Mouse (Mus musculus) right cerebral cortex, postnatal 10 days (tissue): ENCODE measurements around the gene Stkld1.
"Not testable (repeated sequence)": the region's sequence is repeated elsewhere in the genome, so short reads cannot be mapped to it uniquely, and the experiment has no call there.

Experiments used
- DNase-seq, 2 experiments: peaks; one replicate each; pipeline ENCODE4 v3.0.0; 2021; ENCODE audit warnings: low spot score in 2 of 2

The Stkld1 gene

DNA sequence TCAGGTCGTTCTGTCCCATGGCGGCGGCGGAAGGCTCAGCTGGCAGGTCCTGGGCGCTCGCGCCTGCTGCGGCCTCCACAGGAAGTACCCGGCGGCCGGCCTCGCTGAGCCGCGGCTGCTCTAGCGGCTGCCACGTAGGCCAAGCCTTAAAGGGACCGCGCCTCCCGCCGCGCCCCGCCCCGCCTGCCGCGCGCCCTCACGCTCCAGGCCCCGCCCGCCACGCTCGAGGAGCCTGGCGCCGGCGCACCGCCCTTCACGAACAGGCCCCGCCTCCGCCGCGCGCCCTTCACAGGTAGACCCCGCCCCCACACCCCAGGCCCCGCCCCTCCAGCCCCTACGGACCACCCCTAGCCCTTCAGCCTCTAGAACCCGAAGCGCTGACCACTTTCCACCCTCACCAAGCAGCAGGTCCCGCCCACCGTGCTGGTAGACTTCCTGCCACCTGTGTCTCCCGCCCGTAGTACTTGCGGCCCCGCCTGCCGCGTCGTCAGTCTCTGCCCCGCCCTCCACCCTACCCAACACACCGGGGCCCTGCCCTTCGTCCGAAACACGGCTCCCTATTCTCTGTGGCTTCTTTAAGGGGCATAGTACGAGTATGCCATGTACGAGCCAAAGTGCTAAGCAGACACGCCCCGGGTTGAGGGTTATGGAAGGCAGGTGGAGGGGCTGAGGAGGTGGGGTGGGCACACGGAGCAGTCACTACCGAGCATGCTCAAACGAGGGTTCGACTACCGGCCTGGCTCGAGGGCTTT, at the start of gene Stkld1, which contains the start of gene Surf4:
Stkld1 (plus strand) TSS at position 744 of the 752 bp plus-strand sequence.
Surf4 (minus strand) TSS at position 625 of the 752 bp plus-strand sequence.
- peak; percentile 95 for DNase-seq

DNA sequence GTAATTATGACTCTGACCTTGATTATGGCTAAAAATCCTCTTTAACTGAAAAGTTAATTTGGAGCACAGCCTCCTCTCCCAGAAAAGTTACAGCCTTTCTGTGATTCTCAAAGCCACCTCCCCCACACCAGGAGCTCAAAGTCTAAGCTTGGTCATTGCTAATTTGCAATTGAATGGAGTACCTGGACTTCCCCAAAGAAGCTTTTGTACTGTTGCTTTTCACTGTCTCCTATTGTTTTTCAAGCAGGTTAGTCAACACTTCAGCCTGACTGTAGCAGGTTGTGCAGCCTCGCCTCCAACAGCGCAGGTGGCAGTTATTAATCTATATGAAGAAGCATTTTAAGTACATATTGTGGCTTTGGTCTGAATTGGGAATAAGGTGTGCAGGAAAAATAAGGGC, 48.3 kb upstream of the Stkld1 start:
- DNase-seq = not testable (repeated sequence)

DNA sequence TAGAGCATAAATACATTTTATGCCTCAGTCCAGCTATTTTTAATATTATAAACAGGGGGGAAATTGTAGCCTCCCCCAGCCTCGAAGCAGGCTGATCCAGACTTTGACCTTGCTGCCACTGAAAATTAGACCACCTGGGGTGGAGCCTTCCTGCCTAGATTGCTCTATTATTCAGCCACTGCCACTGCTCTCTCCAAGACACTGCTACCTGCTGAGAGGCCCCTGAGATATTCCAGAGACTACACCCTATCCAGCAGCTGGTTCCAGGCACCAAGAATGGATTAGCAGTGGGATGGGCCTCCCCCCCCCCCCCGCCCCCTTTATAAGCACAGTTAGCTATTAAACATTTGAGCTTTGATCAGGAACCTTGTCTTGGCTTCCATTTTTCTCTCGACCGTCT, 47.7 kb upstream of the Stkld1 start:
- DNase-seq = not testable (repeated sequence)

DNA sequence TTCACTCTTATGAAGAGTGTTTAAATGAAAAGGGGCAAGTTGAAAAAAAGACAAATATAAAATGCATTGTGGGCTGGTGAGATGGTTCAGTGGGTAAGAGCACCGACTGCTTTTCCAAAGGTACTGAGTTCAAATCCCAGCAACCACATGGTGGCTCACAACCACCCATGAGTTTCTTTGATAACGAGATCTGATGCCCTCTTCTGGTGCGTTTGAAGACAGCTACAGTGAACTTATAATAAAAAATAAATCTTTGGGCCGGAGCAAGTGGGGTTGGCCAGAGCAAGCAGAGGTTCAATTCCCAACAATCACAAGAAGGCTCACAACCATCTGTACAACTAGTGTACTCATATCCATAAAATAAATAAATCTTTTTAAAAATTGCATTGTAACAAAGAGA, 37.9 kb upstream of the Stkld1 start:
- DNase-seq = no peak

DNA sequence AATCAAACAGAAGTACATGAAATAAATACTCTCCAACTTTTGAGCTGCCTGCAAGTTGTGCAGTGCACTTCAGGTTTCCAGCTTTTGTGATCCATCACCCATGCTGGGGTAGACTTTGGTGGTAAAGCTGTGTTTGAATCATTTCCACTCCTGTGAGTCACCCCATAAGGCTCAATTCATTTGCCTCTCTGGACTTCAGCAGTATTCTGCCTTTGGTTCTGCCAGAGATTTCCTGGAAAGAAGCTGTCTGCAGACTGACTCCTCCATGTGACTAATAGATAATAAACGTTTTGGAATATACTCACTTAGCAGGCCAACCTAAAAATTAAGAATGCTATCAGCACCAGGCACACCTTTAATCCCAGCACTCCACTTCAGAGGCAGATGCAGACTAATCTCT, 33.1 kb upstream of the Stkld1 start:
- DNase-seq = no peak

DNA sequence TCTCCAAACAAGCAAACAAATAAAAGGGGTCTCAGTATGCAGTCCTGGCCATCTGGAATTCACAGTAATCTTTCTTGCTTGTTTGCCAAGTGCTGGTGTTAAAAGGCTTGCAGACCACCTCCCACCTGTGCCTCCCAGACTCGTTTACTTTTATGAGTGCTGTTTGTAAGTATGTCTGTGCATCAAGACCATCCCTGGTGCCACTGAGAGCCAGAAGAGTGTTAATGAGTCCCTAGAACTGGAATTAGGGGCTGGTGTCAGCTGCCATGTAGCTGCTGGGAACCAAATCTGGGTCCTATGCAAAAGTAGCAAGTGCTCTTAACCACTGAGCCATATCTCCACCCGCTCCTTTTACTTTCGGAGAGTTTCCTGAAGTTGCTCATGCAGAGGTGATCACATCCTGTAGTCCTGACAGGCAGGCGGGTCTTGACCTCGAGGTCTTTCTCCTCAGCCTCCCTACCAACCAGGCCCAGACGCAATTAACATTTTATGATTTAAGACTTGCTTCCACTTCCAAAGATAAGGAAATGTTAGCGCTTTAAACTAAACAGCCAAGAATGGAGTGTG, 31.9 kb upstream of the Stkld1 start:
- no peak for DNase-seq

DNA sequence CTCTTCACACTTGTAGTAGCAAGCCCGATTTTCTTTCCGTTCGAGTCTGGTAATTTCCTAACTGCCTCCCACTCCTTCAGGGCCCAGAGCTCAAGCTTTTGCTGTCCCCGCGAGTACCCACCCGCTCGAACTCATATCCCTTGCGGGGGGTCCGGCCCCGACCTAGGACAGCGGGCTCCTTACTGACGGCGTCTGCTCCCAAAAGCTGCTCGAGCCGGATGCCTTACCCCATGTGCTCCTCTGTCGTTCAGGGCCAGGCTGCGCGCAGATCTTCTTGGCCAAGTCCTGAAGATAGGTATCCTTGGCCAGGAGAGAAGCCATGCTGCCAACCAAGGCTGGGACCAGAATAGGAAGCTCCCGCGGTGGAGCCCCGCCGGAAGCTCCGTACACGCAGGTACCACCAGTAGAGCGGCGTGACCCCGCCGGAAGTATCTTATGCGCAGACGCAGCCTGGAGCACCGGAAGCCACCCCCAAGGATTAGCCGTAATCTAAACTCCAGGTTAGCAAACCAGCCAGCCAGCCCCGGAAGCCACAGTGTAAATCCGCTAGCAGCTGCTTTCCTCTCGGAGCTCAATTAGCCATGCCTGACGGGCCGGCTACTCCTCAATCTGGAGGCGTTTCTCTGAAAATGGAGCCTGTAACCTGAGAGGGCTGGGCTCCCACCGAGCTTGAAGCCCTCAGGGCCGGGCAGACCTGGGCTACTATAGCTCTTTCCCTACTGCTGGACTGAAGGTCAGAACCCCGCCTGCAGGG, 31.2 kb upstream of the Stkld1 start, which contains the start of gene Surf6:
Surf6 (minus strand) TSS at position 413 of the 754 bp plus-strand sequence.
- peak; percentile 97 to 99 for DNase-seq

DNA sequence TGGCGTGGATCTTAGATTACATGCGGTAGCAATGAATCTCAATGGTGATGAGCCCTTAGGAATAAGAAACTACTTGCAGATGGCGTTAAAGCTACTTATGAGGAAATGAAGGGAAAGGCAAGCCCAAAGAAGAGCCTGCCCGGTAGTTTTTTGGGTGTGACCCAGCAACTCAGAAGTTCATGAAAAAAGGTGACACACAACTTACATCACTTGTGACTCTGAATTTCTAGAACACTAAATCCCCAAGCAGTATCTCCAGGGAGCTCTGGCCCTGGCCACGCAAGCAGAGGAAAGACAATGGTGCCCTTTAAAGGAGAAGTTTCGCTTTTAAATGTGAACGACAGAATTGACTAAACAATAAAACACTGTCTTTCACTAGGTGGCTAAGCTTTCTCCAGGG, 30.5 kb upstream of the Stkld1 start:
- no peak for DNase-seq

DNA sequence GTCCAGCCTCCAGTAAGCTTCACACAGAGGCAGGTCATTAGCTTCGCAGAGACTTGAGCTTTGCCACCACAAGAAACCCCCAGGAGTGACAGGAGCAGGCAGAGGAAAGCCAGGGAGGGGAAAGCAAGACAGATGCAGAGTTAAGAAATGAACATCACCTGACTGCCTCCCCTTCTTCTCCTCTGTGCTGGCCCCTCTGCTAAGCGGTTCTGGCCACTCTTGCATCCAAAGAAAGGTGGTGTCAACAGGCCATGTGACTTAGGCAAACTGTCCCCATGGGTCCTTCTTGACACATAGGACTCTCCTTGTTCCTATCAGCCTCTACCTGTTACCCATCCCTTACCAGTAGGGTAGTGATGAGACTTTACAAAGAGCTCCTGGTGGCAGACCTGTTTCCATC, 27.9 kb upstream of the Stkld1 start:
- no peak for DNase-seq

DNA sequence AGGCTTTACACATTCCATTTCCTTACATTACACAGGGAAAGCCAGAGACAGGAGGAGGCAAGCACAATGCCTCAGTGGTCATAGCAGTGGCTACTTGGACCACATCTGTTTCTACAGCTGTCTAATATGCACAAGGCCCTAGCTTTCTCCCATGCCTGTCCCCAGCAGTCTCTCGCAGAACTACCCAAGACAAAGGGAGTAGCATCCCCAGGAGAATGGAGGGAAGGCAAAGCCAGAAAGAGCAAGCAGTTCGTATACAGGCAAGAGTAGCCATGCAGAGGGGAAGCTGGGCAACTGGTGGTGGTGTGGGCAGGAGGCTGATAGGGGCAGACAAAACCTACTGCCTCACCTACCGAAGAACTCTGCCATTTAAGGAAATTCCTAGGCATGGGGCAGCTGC, 27.4 kb upstream of the Stkld1 start:
- peak in 1 of 2 experiments; percentile 9 for DNase-seq

DNA sequence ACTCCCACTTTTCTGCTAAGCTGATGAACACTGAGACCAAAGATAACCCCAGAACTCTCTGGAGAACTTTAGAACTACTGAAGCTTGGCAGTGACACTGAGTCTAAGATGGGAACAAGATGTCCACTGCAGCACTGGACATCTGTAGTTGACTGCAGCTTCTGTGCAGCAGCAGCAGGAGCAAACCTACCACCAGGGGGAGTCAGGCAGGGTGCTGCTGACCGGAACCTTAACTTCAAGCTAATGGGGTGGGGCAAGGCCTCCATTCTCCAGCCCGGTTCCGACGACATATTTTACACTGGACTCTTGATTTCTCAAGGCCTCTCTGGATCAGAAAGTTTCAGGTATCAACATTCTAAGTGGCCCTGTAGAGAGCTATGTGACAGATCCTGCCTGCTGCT, 26.7 kb upstream of the Stkld1 start:
- DNase-seq = no peak

DNA sequence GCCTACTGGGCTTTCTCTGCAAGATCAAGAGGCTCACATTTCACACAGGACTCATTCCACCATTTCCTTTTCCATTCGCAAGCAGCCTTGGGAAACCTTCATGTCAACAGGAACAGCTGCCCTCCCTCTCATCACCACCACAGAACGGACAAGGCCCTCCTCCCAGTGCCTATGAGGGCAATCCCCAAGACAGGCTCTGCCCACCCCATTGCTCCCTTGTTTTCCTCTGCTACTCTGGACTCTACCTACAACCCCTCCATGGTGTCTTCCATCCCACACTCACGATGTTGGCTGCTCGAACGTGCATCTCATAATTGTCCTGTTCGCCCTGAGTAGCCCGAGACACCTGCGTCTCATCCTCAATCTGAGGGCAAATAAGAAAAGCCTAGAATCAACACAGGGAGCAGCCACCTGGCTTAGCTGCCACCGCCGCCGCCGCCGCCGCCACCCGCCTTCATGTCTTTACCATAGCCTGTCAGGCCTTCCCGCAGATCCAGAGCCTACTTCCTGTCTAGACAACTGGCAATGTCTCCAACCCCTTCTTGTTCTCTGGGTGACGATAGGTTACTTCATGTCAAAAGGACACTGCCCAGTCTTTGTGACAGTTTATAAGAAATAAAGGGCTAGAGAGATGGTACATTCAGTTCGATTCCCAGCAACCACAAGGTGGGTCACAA, 25.0 kb upstream of the Stkld1 start:
- no peak for DNase-seq

DNA sequence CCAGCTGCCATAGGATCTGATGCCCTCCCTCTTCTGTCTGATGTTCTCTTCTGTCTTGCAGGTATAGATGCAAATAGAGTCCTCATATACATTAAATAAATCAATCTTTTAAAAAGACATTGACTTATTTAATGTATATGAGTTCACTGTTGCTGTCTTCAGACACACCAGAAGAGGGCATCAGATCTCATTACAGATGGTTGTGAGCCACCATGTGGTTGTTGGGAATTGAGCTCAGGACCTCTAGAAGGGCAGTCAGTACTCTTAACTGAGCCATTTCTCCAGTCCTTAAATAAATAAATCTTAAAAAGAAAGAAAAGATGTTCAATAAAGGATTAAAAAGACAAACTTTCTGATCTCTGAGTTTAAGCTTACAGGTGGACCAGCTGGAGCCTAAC, 24.5 kb upstream of the Stkld1 start:
- DNase-seq = no peak

DNA sequence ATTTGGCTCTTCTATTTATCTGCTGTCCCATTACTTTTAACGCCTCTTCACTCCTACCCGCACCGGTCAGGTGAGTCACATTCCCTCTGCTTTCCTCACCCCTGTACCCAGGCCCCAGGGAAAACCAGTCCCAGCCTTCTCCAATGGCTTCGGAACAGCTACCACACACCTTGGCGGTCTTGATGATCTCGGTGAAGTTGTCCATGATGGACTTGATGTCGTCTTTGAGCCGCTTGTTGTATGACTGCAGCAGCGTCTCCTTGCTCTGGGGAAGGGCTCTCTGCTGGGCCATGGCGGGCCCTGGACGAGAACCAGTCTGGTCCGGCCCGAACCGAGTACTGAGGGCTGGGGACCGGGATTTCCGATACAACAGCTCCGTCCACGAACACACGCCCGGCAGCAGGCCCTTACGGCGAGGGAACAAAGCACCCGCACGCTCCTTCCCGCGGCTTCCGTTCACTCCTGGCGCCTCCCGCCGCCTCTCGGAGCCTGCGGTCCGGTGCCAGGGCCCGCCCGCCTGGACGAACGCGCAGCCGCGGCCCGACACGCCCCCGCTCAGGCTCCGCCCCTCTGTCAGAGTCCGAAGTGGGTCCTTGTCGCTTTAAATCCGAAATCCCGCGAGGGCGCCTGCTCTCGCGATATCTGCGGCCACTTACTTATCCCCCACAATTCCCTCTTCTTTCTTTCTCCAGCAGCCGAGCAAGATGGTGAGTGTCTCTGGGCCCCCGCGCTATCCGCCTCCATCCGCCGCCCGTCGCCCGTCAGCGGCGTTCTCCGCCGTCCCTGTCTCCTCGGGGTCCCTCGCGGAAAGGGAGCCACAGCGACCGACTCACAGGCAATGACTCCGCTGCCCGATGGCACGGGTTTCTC, 23.5 kb upstream of the Stkld1 start, which contains the start of the genes Med22 and Rpl7a:
Med22 (minus strand) TSS at position 554 of the 870 bp plus-strand sequence.
Rpl7a (plus strand) TSS at position 641 of the 870 bp plus-strand sequence.
- peak; percentile 99 to 100 for DNase-seq

DNA sequence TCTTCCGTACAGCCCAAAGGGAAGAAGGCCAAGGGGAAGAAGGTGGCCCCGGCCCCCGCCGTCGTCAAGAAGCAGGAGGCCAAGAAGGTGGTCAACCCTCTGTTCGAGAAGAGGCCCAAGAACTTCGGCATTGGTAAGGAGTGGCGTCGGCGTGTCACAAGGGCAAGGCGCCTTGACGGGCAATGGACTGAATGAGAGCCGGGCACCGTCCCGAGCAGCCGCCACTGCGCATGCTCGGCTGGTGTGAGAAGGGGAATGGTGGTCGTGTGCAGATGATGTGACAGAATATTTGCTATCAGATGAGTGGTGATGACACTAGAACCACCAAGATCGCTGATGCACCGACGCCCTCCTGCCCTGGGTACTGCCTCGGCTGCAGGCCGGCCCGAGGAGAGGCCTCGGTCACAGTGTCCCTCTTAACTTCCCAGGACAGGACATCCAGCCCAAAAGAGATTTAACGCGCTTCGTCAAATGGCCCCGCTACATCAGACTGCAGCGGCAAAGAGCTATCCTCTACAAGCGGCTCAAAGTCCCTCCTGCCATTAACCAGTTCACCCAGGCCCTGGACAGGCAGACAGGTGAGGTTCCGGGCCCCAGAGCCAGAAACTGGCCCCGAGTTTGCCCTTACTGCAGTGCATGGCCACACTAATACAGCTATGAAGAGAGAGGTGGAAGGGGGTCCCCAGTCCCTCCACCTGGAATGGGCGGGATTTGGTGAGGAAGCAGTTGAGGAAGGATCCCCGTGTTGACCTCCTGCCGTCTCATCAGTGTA, 22.7 kb upstream of the Stkld1 start:
- peak; percentile 77 to 83 for DNase-seq

DNA sequence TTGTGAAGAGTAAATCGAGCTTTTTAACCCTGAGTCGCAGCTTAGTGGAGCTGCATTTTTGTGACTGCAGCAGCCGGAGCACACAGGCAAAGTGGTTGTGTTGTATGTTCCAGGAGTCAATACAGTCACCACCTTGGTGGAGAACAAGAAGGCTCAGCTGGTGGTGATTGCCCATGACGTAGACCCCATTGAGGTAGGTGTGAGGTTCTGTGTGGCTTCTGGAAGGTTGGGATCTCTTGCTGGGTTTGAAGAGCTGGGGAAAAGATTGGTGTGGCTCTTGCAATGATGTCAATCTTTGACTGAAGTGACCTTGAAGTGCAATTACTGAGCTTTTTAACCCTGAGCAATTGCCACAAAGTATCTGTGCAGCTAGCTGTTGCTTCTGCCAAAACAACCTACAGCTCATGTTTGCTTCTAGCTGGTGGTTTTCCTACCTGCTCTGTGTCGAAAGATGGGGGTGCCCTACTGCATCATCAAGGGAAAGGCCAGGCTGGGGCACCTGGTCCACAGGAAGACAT, 21.5 kb upstream of the Stkld1 start:
- DNase-seq = no peak

DNA sequence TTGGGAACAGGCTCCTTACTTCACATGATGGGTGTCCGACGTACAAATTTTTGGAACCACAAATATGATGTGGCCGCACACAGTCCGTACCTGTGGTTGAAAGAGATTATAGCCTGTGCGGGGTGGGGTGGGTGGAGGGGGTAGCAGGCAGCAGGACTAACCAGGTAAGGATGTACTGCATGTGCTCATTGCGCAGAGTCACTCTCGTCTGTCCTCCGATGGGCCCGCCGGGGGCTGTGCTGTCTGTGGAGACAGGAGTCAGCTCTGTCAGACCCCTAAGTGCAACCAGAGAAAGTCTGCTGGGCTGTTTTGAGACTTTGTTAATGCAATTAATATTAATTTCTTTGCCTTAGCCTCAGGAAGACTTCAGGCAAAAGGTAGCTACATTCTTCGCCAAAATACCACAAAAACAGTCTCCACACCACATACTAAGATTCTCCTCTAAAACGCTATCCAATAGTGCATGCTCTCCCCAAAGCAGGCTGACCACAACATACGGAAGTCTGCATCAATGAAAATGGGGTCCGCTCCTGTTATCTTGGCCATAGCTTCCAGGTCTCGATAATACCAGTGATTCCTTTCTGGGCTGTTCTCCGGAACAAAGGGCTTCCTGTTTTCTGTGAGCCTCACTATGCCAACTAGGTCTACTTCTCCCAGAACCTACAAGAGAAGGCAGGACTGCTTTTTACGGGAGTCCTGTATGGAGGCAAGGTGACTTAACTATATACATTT, 20.3 kb upstream of the Stkld1 start:
- no peak for DNase-seq

DNA sequence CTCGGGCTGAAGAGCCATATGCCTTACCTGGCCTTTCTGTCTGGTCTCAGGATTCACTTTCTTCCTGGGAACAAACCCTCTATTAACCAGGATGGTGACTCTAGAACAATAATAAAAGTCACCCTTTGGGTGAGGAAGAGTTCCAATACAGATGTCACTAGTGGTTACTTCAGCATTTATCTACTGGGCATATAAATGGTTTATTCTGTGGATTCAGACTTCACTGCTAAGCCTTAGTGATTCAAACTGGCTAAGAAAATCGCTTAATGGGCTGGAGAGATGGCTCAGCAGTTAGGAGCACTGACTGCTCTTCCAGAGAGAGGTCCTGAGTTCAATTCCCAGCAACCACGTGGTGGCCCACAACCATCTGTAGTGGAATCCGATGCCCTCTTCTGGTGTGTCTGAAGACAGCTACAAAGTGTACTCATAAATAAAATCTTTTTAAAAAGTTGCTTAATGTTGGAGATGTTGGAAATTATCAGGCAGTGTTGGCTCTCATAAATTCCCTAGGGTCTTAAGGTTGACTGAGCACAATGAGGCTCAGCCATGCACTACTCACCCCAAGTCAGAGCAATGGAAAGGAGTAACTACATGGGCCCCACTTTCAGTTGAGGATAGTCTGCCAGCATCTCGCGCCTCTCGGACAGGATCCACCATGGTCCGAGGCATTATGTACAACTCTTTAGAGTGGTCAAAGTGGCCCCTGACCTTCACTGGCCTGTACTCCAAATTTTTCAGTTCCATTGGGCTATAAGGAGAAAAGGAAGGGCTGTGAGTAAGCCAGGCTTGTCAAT, 19.5 kb upstream of the Stkld1 start:
- DNase-seq = no peak
